Mouse (Mus musculus) forebrain, embryonic 15.5 days (tissue): Measurements from ENCODE around the gene Mat2a. TPM values are rescaled to one million over a fixed set of nuclear protein-coding genes. Genes with fewer than 3 reads are reported as not detected.
A peak's percentile ranks its signal among the peaks of the same experiment; 100 is the strongest.

Source experiments
- ATAC-seq: fragments of 200-750 bp; cut with Nextera tagmentation; replicated peaks from 2 replicates; pipeline ENCODE4 v1.8.0; 2017; ENCODE audit warnings: mild to moderate bottlenecking, moderate TSS enrichment, moderate library complexity
- H3K27ac ChIP-seq: fragments of 300-500 bp; sonication (generic); replicated peaks from 2 replicates; pipeline ENCODE4 v1.5.1; 2015; ENCODE audit warnings: mild to moderate bottlenecking, inconsistent platforms
- H3K27me3 ChIP-seq: fragments of 300-500 bp; sonication (generic); 2 replicates; pipeline ENCODE4 v1.6.1; 2015; ENCODE audit warnings: inconsistent platforms
- H3K36me3 ChIP-seq: fragments of 300-500 bp; sonication (generic); 2 replicates; pipeline ENCODE4 v1.6.1; 2015; ENCODE audit warnings: mild to moderate bottlenecking, inconsistent platforms
- H3K4me1 ChIP-seq: fragments of 300-500 bp; sonication (generic); 2 replicates; pipeline ENCODE4 v1.6.1; 2015; ENCODE audit warnings: inconsistent platforms
- H3K4me2 ChIP-seq: fragments of 300-500 bp; sonication (generic); replicated peaks from 2 replicates; pipeline ENCODE4 v1.6.1; 2015; ENCODE audit warnings: mild to moderate bottlenecking, inconsistent platforms
- H3K4me3 ChIP-seq: fragments of 300-500 bp; sonication (generic); 2 replicates; pipeline ENCODE4 v1.5.1; 2015; ENCODE audit warnings: mild to moderate bottlenecking, inconsistent platforms
- H3K9ac ChIP-seq: fragments of 300-500 bp; sonication (generic); replicated peaks from 2 replicates; pipeline ENCODE4 v1.6.1; 2015; ENCODE audit warnings: mild to moderate bottlenecking, inconsistent platforms
- H3K9me3 ChIP-seq: fragments of 300-500 bp; sonication (generic); 2 replicates; pipeline ENCODE4 v1.6.1; 2016; ENCODE audit warnings: inconsistent platforms
- WGBS: fragments of 180-500 bp; shearing (Covaris S2); methylation state at CpG from one replicate; pipeline ENCODE4 v1.1.7; 2015; ENCODE audit warnings: mixed read lengths; 5-methylcytosine and 5-hydroxymethylcytosine counted together
- polyA plus RNA-seq: library from polyadenylated mRNA; unstranded; fragments of >200 nt; fragmentation: Nextera tagmentation; extraction: Ambion mirVana; gene quantifications from 2 replicates; pipeline ENCODE4 v1.2.1, GENCODE M21; 2015

Mat2a gene
- polyA plus RNA-seq, 1 experiment from 2014 or later, result 376 TPM

GRCm38 (mm10) chr6:72428036-72428435 lies 11.3 kb downstream of the Mat2a start:
- ATAC-seq, result peak; percentile 80
- no peak overlapping the region for H3K27ac ChIP-seq

GRCm38 (mm10) chr6:72425646-72426045 lies 13.7 kb downstream of the Mat2a start:
- Histone ChIP-seq H3K36me3 (peaks cover 58% of the 10 kb centered on the region), H3K9me3 (no peaks in the 10 kb centered on the region), H3K4me2 (no peak overlapping the region), H3K27ac (no peak overlapping the region), H3K27me3 (no peaks in the 10 kb centered on the region), H3K9ac (no peak overlapping the region), H3K4me1 (no peaks in the 10 kb centered on the region), H3K4me3 (no peak overlapping the region)
- 95% methylated on average over 11 of the region's 11 CpGs for WGBS
- no peak for ATAC-seq

More at GRCm38 (mm10) chr6:72428036-72428435, 11.3 kb downstream of the Mat2a start:
- Histone ChIP-seq H3K36me3 (peaks cover 70% of the 10 kb centered on the region), H3K4me2 (no peak overlapping the region), H3K4me1 (no peaks in the 10 kb centered on the region), H3K27me3 (no peaks in the 10 kb centered on the region), H3K9ac (no peak overlapping the region), H3K4me3 (no peak overlapping the region), H3K9me3 (no peaks in the 10 kb centered on the region)
- 30% methylated on average over 8 of the region's 8 CpGs for WGBS

GRCm38 (mm10) chr6:72420901-72421300 lies 18.5 kb downstream of the Mat2a start:
- WGBS, result 94% methylated on average over 10 of the region's 10 CpGs
- Histone ChIP-seq H3K36me3 (peaks cover 58% of the 10 kb centered on the region), H3K27ac (no peak overlapping the region), H3K27me3 (no peaks in the 10 kb centered on the region), H3K4me2 (no peak overlapping the region), H3K4me3 (no peak overlapping the region), H3K9ac (no peak overlapping the region), H3K9me3 (no peaks in the 10 kb centered on the region), H3K4me1 (peaks cover 6% of the 10 kb centered on the region)
- no peak for ATAC-seq

- no peaks in the 10 kb centered on the region for H3K27me3 ChIP-seq
- H3K27ac ChIP-seq, result no peak overlapping the region
- no peak overlapping the region for H3K4me2 ChIP-seq
- no peaks in the 10 kb centered on the region for H3K9me3 ChIP-seq
- no peak for ATAC-seq
- H3K4me3 ChIP-seq, result no peak overlapping the region
- H3K4me1 ChIP-seq, result peaks cover 17% of the 10 kb centered on the region
- 98% methylated on average over 1 of the region's 1 CpGs for WGBS
- no peak overlapping the region for H3K9ac ChIP-seq
- H3K36me3 ChIP-seq, result peaks cover 48% of the 10 kb centered on the region
These were observed 19.6 kb downstream of the Mat2a start for GRCm38 (mm10) chr6:72419806-72420205.

GRCm38 (mm10) chr6:72418279-72418678 lies 21.1 kb downstream of the Mat2a start:
- Histone ChIP-seq H3K4me1 (peaks cover 26% of the 10 kb centered on the region), H3K9ac (no peak overlapping the region), H3K27ac (no peak overlapping the region), H3K4me3 (no peak overlapping the region), H3K4me2 (no peak overlapping the region), H3K9me3 (no peaks in the 10 kb centered on the region), H3K27me3 (no peaks in the 10 kb centered on the region), H3K36me3 (peaks cover 34% of the 10 kb centered on the region)
- 90% methylated on average over 4 of the region's 4 CpGs for WGBS
- no peak for ATAC-seq

GRCm38 (mm10) chr6:72415964-72416772 lies 23.2 kb downstream of the Mat2a start:
- H3K9me3 ChIP-seq, result no peaks in the 10 kb centered on the region
- no peak overlapping the region for H3K4me2 ChIP-seq
- peaks cover 24% of the 10 kb centered on the region for H3K36me3 ChIP-seq
- H3K9ac ChIP-seq, result no peak overlapping the region
- WGBS, result 89% methylated on average over 7 of the region's 7 CpGs
- H3K4me1 ChIP-seq, result peaks cover 26% of the 10 kb centered on the region
- no peak overlapping the region for H3K4me3 ChIP-seq
- no peak for ATAC-seq
- no peak overlapping the region for H3K27ac ChIP-seq
- H3K27me3 ChIP-seq, result no peaks in the 10 kb centered on the region

- Histone ChIP-seq H3K4me1 (peaks cover 26% of the 10 kb centered on the region), H3K4me2 (peak overlapping the region; percentile 69; the same call in 1 of the 2 replicates), H3K4me3 (peak overlapping the region; percentile 75; the same call in 1 of the 2 replicates), H3K27me3 (no peaks in the 10 kb centered on the region), H3K36me3 (peaks cover 21% of the 10 kb centered on the region), H3K27ac (no peak overlapping the region), H3K9ac (0 out of 2 replicates have a peak overlapping the region, but pooled peaks have one; percentile 83), H3K9me3 (no peaks in the 10 kb centered on the region)
- WGBS, result 86% methylated on average over 5 of the region's 5 CpGs
- no peak for ATAC-seq
These were observed 24.2 kb downstream of the Mat2a start for GRCm38 (mm10) chr6:72415181-72415580.

- peak; percentile 97 for ATAC-seq
- Histone ChIP-seq H3K27me3 (no peaks in the 10 kb centered on the region), H3K9ac (peak within 1 kb of the TSS; percentile 83), H3K9me3 (no peaks in the 10 kb centered on the region), H3K27ac (peak within 1 kb of the TSS; percentile 35; the same call in 1 of the 2 replicates), H3K4me2 (peak within 1 kb of the TSS; percentile 69), H3K4me3 (peak within 1 kb of the TSS; percentile 75), H3K4me1 (peaks cover 26% of the 10 kb centered on the region), H3K36me3 (peaks cover 16% of the 10 kb centered on the region)
- WGBS, result 2% methylated on average over 33 of the region's 33 CpGs
These were observed 25.1 kb downstream of the Mat2a start, which contains the start of gene Ggcx for GRCm38 (mm10) chr6:72414076-72414756. Gene Ggcx (plus strand): TSS chr6:72414308.

GRCm38 (mm10) chr6:72410518-72410917 lies 28.8 kb downstream of the Mat2a start:
- H3K4me1 ChIP-seq, result peaks cover 16% of the 10 kb centered on the region
- no peak overlapping the region for H3K27ac ChIP-seq
- no peaks in the 10 kb centered on the region for H3K9me3 ChIP-seq
- no peaks in the 10 kb centered on the region for H3K36me3 ChIP-seq
- H3K27me3 ChIP-seq, result no peaks in the 10 kb centered on the region
- no peak overlapping the region for H3K9ac ChIP-seq
- no peak overlapping the region for H3K4me3 ChIP-seq
- 83% methylated on average over 7 of the region's 7 CpGs for WGBS
- ATAC-seq, result no peak
- H3K4me2 ChIP-seq, result no peak overlapping the region

GRCm38 (mm10) chr6:72410003-72410402 lies 29.4 kb downstream of the Mat2a start:
- no peak overlapping the region for H3K27ac ChIP-seq
- H3K9me3 ChIP-seq, result no peaks in the 10 kb centered on the region
- peaks cover 11% of the 10 kb centered on the region for H3K4me1 ChIP-seq
- WGBS, result 30% methylated on average over 1 of the region's 1 CpGs
- no peak overlapping the region for H3K4me3 ChIP-seq
- H3K4me2 ChIP-seq, result no peak overlapping the region
- ATAC-seq, result no peak
- H3K36me3 ChIP-seq, result no peaks in the 10 kb centered on the region
- H3K27me3 ChIP-seq, result no peaks in the 10 kb centered on the region
- no peak overlapping the region for H3K9ac ChIP-seq

GRCm38 (mm10) chr6:72409567-72409966 lies 29.8 kb downstream of the Mat2a start:
- no peaks in the 10 kb centered on the region for H3K9me3 ChIP-seq
- no peaks in the 10 kb centered on the region for H3K36me3 ChIP-seq
- no peak overlapping the region for H3K4me3 ChIP-seq
- H3K27ac ChIP-seq, result no peak overlapping the region
- H3K9ac ChIP-seq, result no peak overlapping the region
- ATAC-seq, result no peak
- no peak overlapping the region for H3K4me2 ChIP-seq
- H3K27me3 ChIP-seq, result no peaks in the 10 kb centered on the region
- 23% methylated on average over 3 of the region's 3 CpGs for WGBS
- H3K4me1 ChIP-seq, result peaks cover 7% of the 10 kb centered on the region

GRCm38 (mm10) chr6:72407119-72407518 lies 32.2 kb downstream of the Mat2a start:
- no peaks in the 10 kb centered on the region for H3K4me1 ChIP-seq
- H3K36me3 ChIP-seq, result no peaks in the 10 kb centered on the region
- no peak overlapping the region for H3K4me2 ChIP-seq
- H3K9ac ChIP-seq, result no peak overlapping the region
- H3K27me3 ChIP-seq, result no peaks in the 10 kb centered on the region
- H3K27ac ChIP-seq, result no peak overlapping the region
- no peaks in the 10 kb centered on the region for H3K9me3 ChIP-seq
- peak; percentile 48 for ATAC-seq
- 7% methylated on average over 5 of the region's 5 CpGs for WGBS
- no peak overlapping the region for H3K4me3 ChIP-seq
